Mouse (Mus musculus) lung, adult 2 months (tissue): ENCODE data around the gene Cldn13.
"Not testable (repeated sequence)": the region's sequence is repeated elsewhere in the genome, so short reads cannot be mapped to it uniquely, and the experiment has no call there.

ENCODE experiments used
- CTCF ChIP-seq: fragments of 200-500 bp; IDR thresholded peaks from 2 replicates; pipeline ENCODE4 v1.5.1; 2011; ENCODE audit warnings: mild to moderate bottlenecking, low read length, control low read depth; ENCODE audit not compliant: insufficient read depth
- POLR2A ChIP-seq: fragments of 200-500 bp; IDR thresholded peaks from 2 replicates; pipeline ENCODE4 v1.6.1; 2011; ENCODE audit warnings: low read depth, mild to moderate bottlenecking, control low read depth, low read length, borderline replicate concordance; ENCODE audit errors: extremely low read depth

DNA sequence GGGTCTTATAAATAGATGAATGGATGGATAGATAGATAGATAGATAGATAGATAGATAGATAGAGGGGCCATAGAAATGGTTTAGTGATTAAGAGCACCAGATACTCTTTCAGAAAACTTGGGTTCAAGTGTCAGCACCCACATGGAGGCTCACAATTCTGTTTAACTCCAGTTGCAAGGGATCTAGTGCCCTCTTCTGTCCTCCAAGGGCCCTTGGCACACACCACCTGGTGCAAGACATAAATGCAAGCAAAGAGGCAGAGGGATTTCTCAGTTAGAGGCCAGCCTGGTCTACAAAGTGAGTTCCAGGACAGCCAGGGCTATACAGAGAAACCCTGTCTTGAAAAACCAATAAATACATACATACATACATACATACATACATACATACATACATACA is 49.3 kb upstream of the Cldn13 start:
- not testable (repeated sequence) for TF ChIP-seq POLR2A, CTCF
